Mouse (Mus musculus): ENCODE data around the gene Ankrd7. TPM values are rescaled to one million over a fixed set of nuclear protein-coding genes. Genes with fewer than 3 reads are reported as not detected.
A peak's percentile ranks its signal among the peaks of the same experiment; 100 is the strongest.

The Ankrd7 gene
- polyA plus RNA-seq, 1 experiment from 2014 or later = not detected

DNA sequence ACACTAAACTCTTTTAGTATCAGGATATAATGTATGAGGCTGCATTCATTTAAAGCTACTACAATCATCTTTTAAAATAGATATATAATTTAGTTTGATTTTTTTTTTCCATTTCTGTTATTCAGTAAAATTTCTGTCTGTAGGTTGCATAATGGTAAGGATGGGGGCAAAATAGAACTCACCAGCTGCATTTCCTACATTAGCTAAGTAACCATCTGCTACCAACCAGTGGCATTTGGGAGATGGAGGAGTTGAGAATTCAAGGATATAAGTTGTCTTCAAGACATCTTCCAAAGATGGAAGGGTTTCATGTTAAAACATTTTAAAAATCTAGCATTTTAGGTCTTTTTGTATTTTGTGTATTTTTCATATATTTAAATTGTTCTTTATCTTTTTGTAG lies 10.8 kb upstream of the Ankrd7 start:
- Histone ChIP-seq H3K9me3 (replicated peaks; ENCODE audit: control insufficient read depth, low read length, poor library complexity, severe bottlenecking) (no peaks in the 10 kb centered on the region), H3K27ac (ENCODE audit: low read length) (no peak overlapping the region), H3K27me3 (ENCODE audit: control insufficient read depth, insufficient read depth, low read depth, low read length) (no peaks in the 10 kb centered on the region), H3K4me3 (ENCODE audit: low read depth, low read length) (no peak overlapping the region), H3K4me1 (ENCODE audit: control insufficient read depth, insufficient read depth, low read length) (peaks cover 2% of the 10 kb centered on the region; the same call in 1 of the 2 replicates), H3K4me2 (ENCODE audit: low read length) (no peak overlapping the region), H3K9ac (ENCODE audit: low read depth, low read length) (no peak overlapping the region), H3K36me3 (ENCODE audit: control insufficient read depth, insufficient read depth, low read length) (peaks cover 17% of the 10 kb centered on the region)
- ATAC-seq = no peak

- H3K9ac ChIP-seq (ENCODE audit: low read depth, low read length) = no peak overlapping the region
- no peak overlapping the region for H3K4me3 ChIP-seq (ENCODE audit: low read depth, low read length)
- H3K9me3 ChIP-seq (replicated peaks; ENCODE audit: control insufficient read depth, low read length, poor library complexity, severe bottlenecking) = no peaks in the 10 kb centered on the region
- WGBS = 97% methylated on average over 3 of the region's 3 CpGs
- no peak overlapping the region for H3K4me2 ChIP-seq (ENCODE audit: low read length)
- H3K4me1 ChIP-seq (ENCODE audit: control insufficient read depth, insufficient read depth, low read length) = no peaks in the 10 kb centered on the region
- H3K27ac ChIP-seq (ENCODE audit: low read length) = no peak overlapping the region
- no peaks in the 10 kb centered on the region for H3K27me3 ChIP-seq (ENCODE audit: control insufficient read depth, insufficient read depth, low read depth, low read length)
- H3K36me3 ChIP-seq (ENCODE audit: control insufficient read depth, insufficient read depth, low read length) = peaks cover 17% of the 10 kb centered on the region
- no peak for ATAC-seq
Observed at GRCm38 (mm10) chr6:18856487-18857078, 9.5 kb upstream of the Ankrd7 start.

DNA sequence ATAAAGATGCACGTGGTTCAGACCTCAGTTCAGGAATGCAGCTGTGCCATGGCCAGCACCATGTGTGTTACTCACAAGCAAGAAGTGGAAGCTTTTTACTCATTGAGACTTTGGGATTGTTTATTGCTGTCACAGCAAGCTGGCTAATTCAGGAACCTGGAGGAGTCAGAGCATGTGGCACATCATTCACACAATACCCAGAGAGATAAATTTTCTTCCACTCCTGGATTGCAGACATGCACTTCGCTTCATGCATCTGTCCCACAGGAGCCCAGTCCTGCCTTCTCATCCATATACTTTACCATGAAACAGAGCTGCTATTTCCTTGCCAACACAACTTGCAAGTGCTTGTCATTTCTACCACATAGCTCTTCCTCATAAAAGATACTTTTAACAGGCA lies 22.9 kb downstream of the Ankrd7 start:
- 77% methylated on average over 2 of the region's 2 CpGs for WGBS
- ATAC-seq = no peak
- Histone ChIP-seq H3K9me3 (replicated peaks; ENCODE audit: control insufficient read depth, low read length, poor library complexity, severe bottlenecking) (0 out of 2 replicates have a peak, but pooled peaks cover 2% of the 10 kb centered on the region), H3K36me3 (ENCODE audit: control insufficient read depth, insufficient read depth, low read length) (no peaks in the 10 kb centered on the region), H3K9ac (ENCODE audit: low read depth, low read length) (no peak overlapping the region), H3K4me2 (ENCODE audit: low read length) (no peak overlapping the region), H3K4me1 (ENCODE audit: control insufficient read depth, insufficient read depth, low read length) (no peaks in the 10 kb centered on the region), H3K27ac (ENCODE audit: low read length) (no peak overlapping the region), H3K4me3 (ENCODE audit: low read depth, low read length) (no peak overlapping the region), H3K27me3 (ENCODE audit: control insufficient read depth, insufficient read depth, low read depth, low read length) (no peaks in the 10 kb centered on the region)

DNA sequence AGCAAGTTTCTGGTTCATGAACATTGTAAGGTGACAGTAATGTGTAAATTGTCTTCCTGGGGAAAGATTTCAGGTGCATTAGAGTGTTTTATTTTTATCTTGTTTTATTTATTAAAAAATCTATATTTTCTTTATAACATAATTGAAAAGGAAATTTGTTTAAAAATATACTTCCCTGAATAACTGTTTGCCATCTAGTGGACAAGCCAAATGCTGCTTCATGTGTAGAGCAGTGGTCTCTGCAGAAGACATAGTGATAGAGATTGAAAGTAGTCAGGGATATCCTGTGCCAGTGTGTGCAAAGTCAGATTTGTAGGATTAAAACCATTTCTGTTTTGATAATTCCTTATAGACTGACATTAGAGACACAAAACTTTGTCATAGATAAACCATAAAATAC lies 28.0 kb downstream of the Ankrd7 start:
- no peak overlapping the region for H3K4me3 ChIP-seq (ENCODE audit: low read depth, low read length)

DNA sequence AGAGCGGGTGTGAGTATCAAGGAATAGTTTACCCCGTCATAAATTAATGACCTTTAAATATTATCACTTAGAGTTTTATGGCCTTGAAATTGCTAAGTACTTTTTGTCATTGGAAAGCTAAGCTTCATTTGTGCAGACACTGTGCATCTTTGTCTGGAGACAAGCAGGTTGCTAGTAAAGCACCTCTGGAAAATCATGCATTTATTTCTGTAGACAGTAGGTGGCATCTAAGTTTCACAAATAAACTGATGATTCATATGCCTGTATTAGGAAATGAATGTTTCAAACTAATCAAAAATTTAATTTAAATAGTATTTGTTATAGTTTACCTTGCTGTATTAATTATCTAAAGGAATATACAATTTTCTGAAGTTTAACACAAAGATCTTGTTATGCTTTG lies 41.1 kb downstream of the Ankrd7 start:
- Histone ChIP-seq H3K27me3 (ENCODE audit: control insufficient read depth, insufficient read depth, low read depth, low read length) (no peaks in the 10 kb centered on the region), H3K9ac (ENCODE audit: low read depth, low read length) (no peak overlapping the region), H3K4me3 (ENCODE audit: low read depth, low read length) (no peak overlapping the region), H3K4me1 (ENCODE audit: control insufficient read depth, insufficient read depth, low read length) (no peaks in the 10 kb centered on the region), H3K27ac (ENCODE audit: low read length) (no peak overlapping the region), H3K36me3 (ENCODE audit: control insufficient read depth, insufficient read depth, low read length) (no peaks in the 10 kb centered on the region), H3K4me2 (ENCODE audit: low read length) (no peak overlapping the region), H3K9me3 (replicated peaks; ENCODE audit: control insufficient read depth, low read length, poor library complexity, severe bottlenecking) (no peaks in the 10 kb centered on the region)
- WGBS = 83% methylated on average over 2 of the region's 2 CpGs
- peak; percentile 77; the same call in 1 of the 2 replicates for ATAC-seq

More for the DNA sequence above, 28.0 kb downstream of the Ankrd7 start:
- H3K27me3 ChIP-seq (ENCODE audit: control insufficient read depth, insufficient read depth, low read depth, low read length) = no peaks in the 10 kb centered on the region
- no peak overlapping the region for H3K9ac ChIP-seq (ENCODE audit: low read depth, low read length)
- H3K4me2 ChIP-seq (ENCODE audit: low read length) = no peak overlapping the region
- H3K27ac ChIP-seq (ENCODE audit: low read length) = no peak overlapping the region
- no peaks in the 10 kb centered on the region for H3K4me1 ChIP-seq (ENCODE audit: control insufficient read depth, insufficient read depth, low read length)
- no peak for ATAC-seq
- 0 out of 2 replicates have a peak, but pooled peaks cover 2% of the 10 kb centered on the region for H3K9me3 ChIP-seq (replicated peaks; ENCODE audit: control insufficient read depth, low read length, poor library complexity, severe bottlenecking)
- no peaks in the 10 kb centered on the region for H3K36me3 ChIP-seq (ENCODE audit: control insufficient read depth, insufficient read depth, low read length)

GRCm38 (mm10) chr6:18913179-18913578 lies 47.1 kb downstream of the Ankrd7 start:
- Histone ChIP-seq H3K36me3 (ENCODE audit: control insufficient read depth, insufficient read depth, low read length) (no peaks in the 10 kb centered on the region), H3K9ac (ENCODE audit: low read depth, low read length) (no peak overlapping the region), H3K4me2 (ENCODE audit: low read length) (no peak overlapping the region), H3K27ac (ENCODE audit: low read length) (no peak overlapping the region), H3K4me1 (ENCODE audit: control insufficient read depth, insufficient read depth, low read length) (no peaks in the 10 kb centered on the region), H3K4me3 (ENCODE audit: low read depth, low read length) (no peak overlapping the region), H3K9me3 (replicated peaks; ENCODE audit: control insufficient read depth, low read length, poor library complexity, severe bottlenecking) (no peaks in the 10 kb centered on the region), H3K27me3 (ENCODE audit: control insufficient read depth, insufficient read depth, low read depth, low read length) (no peaks in the 10 kb centered on the region)
- ATAC-seq = peak; percentile 64
- 85% methylated on average over 4 of the region's 4 CpGs for WGBS

DNA sequence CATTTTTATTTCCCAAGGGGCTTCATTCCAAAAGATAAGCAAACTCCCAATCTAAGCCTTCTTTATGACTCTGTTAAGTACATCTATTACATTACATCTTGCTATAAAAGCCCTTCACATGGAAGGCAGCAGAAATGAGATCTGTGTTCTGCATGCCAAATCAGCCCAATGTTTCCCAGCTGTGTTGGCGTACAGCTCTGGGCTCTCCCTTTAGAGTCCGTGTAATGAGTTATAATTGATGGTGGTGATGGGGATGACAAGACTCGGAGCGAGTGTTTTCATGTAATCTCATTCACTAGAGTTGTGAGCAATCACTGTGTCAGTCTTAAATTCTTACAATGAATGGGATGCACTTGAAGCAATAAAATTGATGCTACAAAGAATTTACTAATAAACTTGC lies 49.9 kb downstream of the Ankrd7 start:
- Histone ChIP-seq H3K9ac (ENCODE audit: low read depth, low read length) (no peak overlapping the region), H3K27ac (ENCODE audit: low read length) (no peak overlapping the region), H3K4me2 (ENCODE audit: low read length) (no peak overlapping the region), H3K4me1 (ENCODE audit: control insufficient read depth, insufficient read depth, low read length) (no peaks in the 10 kb centered on the region), H3K27me3 (ENCODE audit: control insufficient read depth, insufficient read depth, low read depth, low read length) (no peaks in the 10 kb centered on the region), H3K9me3 (replicated peaks; ENCODE audit: control insufficient read depth, low read length, poor library complexity, severe bottlenecking) (no peaks in the 10 kb centered on the region), H3K36me3 (ENCODE audit: control insufficient read depth, insufficient read depth, low read length) (no peaks in the 10 kb centered on the region), H3K4me3 (ENCODE audit: low read depth, low read length) (no peak overlapping the region)
- WGBS = 62% methylated on average over 4 of the region's 4 CpGs
- no peak for ATAC-seq

DNA sequence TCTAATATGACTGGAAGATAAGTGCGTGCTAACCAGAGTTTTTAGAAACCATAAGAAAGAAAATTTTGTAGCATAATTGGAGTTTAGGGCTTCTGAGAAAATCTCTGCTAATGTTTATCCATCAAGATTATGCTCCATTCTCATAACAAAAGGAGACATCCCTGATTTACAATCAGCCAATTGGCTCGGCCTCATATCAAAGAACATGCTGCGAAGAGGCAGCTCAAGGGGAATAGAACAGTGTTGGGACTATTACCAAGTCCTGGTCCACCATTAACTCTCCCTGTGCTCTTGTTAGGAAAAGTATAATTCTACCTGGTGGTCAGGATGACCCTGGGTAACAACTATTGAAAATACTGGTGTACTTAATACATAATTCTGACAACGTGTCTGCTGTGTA lies 50.4 kb downstream of the Ankrd7 start:
- 86% methylated on average over 4 of the region's 4 CpGs for WGBS
- no peak overlapping the region for H3K4me3 ChIP-seq (ENCODE audit: low read depth, low read length)
- H3K9ac ChIP-seq (ENCODE audit: low read depth, low read length) = no peak overlapping the region
- H3K4me2 ChIP-seq (ENCODE audit: low read length) = no peak overlapping the region
- no peaks in the 10 kb centered on the region for H3K9me3 ChIP-seq (replicated peaks; ENCODE audit: control insufficient read depth, low read length, poor library complexity, severe bottlenecking)
- H3K27ac ChIP-seq (ENCODE audit: low read length) = no peak overlapping the region
- ATAC-seq = no peak
- no peaks in the 10 kb centered on the region for H3K4me1 ChIP-seq (ENCODE audit: control insufficient read depth, insufficient read depth, low read length)
- no peaks in the 10 kb centered on the region for H3K27me3 ChIP-seq (ENCODE audit: control insufficient read depth, insufficient read depth, low read depth, low read length)
- H3K36me3 ChIP-seq (ENCODE audit: control insufficient read depth, insufficient read depth, low read length) = no peaks in the 10 kb centered on the region

All from midbrain, embryonic 16.5 days (tissue).